Mouse (Mus musculus) fibroblast of lung, adult 2 months (primary cell): ENCODE results near the gene Tm4sf5.
"Not testable (repeated sequence)": the region's sequence is repeated elsewhere in the genome, so short reads cannot be mapped to it uniquely, and the experiment has no call there.

Source experiments
- DNase-seq: peaks from one replicate; pipeline ENCODE4 v3.0.0-alpha.2; 2011; ENCODE audit warnings: low read depth

Gene Tm4sf5

GRCm38 (mm10) chr11:70504970-70505369 is at the start of gene Tm4sf5:
Tm4sf5 (plus strand) TSS chr11:70505244.
- DNase-seq, result no peak

- DNase-seq, result no peak
These were observed 46.1 kb upstream of the Tm4sf5 start, which contains the start of gene Zmynd15 for GRCm38 (mm10) chr11:70458688-70459600. Zmynd15 (plus strand) TSS chr11:70459433.

GRCm38 (mm10) chr11:70459601-70460101 is 45.4 kb upstream of the Tm4sf5 start, which contains the start of gene Cxcl16:
Cxcl16 (minus strand) TSS chr11:70459984.
- no peak for DNase-seq

GRCm38 (mm10) chr11:70463970-70464369 is 41.1 kb upstream of the Tm4sf5 start:
- no peak for DNase-seq

- no peak for DNase-seq
These were observed 39.8 kb upstream of the Tm4sf5 start for GRCm38 (mm10) chr11:70465211-70465610.

- no peak for DNase-seq
These were observed 39.2 kb upstream of the Tm4sf5 start for GRCm38 (mm10) chr11:70465824-70466223.

GRCm38 (mm10) chr11:70467902-70468619 is 37.0 kb upstream of the Tm4sf5 start:
- no peak for DNase-seq

GRCm38 (mm10) chr11:70469764-70470163 is 35.3 kb upstream of the Tm4sf5 start:
- no peak for DNase-seq

- no peak for DNase-seq
These were observed 32.3 kb upstream of the Tm4sf5 start for GRCm38 (mm10) chr11:70472716-70473115.

- not testable (repeated sequence) for DNase-seq
These were observed 31.8 kb upstream of the Tm4sf5 start for GRCm38 (mm10) chr11:70473291-70473690.

GRCm38 (mm10) chr11:70474872-70475534 is 30.0 kb upstream of the Tm4sf5 start:
- DNase-seq, result no peak

- DNase-seq, result no peak
These were observed 19.5 kb upstream of the Tm4sf5 start for GRCm38 (mm10) chr11:70485498-70485897.

- DNase-seq, result no peak
These were observed 17.2 kb upstream of the Tm4sf5 start for GRCm38 (mm10) chr11:70487816-70488215.

- DNase-seq, result no peak
These were observed 15.9 kb upstream of the Tm4sf5 start for GRCm38 (mm10) chr11:70489138-70489537.

GRCm38 (mm10) chr11:70489684-70490083 is 15.4 kb upstream of the Tm4sf5 start:
- no peak for DNase-seq

GRCm38 (mm10) chr11:70499566-70500475 is 5.2 kb upstream of the Tm4sf5 start:
- DNase-seq, result no peak

- DNase-seq, result no peak
These were observed 4.6 kb upstream of the Tm4sf5 start for GRCm38 (mm10) chr11:70500476-70500812.

GRCm38 (mm10) chr11:70502018-70502417 is 3.0 kb upstream of the Tm4sf5 start:
- DNase-seq, result no peak

- DNase-seq, result no peak
These were observed 1.3 kb downstream of the Tm4sf5 start for GRCm38 (mm10) chr11:70506385-70506784.

GRCm38 (mm10) chr11:70506962-70507515 is 2.0 kb downstream of the Tm4sf5 start:
- DNase-seq, result no peak
